Mouse (Mus musculus) brain, embryonic 14.5 days (tissue): ENCODE measurements at regions not wholly inside any gene's neighbourhood (a gene's known extent, or its start where the extent isn't known, plus 50 kb on each side); places are given as distances from the start of the nearest gene placed in this dataset.

ENCODE experiments used
- DNase-seq: peaks from one replicate; pipeline ENCODE4 v3.0.0-alpha.2; 2011; ENCODE audit warnings: low read depth
- CTCF ChIP-seq: fragments of 200-500 bp; IDR thresholded peaks from 2 replicates; pipeline ENCODE4 v1.5.1; 2012; ENCODE audit warnings: inconsistent platforms, mild to moderate bottlenecking, moderate library complexity, borderline replicate concordance; ENCODE audit not compliant: insufficient read depth, insufficient read length; ENCODE audit errors: extremely low read depth
- POLR2A ChIP-seq: fragments of 200-500 bp; IDR thresholded peaks from 2 replicates; pipeline ENCODE4 v1.6.1; 2012; ENCODE audit warnings: mild to moderate bottlenecking, inconsistent platforms, borderline replicate concordance; ENCODE audit not compliant: poor library complexity, insufficient read depth, insufficient read length, severe bottlenecking; ENCODE audit errors: extremely low read depth

DNA sequence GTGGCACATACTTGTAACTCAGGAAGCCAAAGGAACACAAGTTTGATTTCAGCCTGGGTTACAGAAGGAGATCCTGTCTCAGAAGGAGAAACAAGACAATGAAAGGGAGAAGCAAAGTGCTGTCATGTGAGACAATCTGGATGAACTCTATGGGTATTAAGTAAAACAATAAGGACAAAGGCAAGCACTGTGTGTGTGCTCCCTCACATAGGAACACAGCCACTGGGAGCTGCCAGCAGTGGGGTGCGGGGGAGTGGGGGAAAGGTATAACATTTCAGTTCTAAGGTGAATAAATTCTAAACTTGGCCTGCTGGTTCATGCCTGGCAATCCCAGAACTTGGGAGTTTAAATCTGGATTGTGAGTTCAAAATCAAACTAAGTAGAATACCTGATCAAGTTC lies 158.8 kb upstream of the Trim24 start:
- no peak for DNase-seq
- TF ChIP-seq CTCF, result no peak
- TF ChIP-seq POLR2A, result no peak

- TF ChIP-seq POLR2A, result no peak
- TF ChIP-seq CTCF, result no peak
- DNase-seq, result no peak
Measured at GRCm38 (mm10) chr6:37713411-37713810, 157.2 kb upstream of the Trim24 start.

GRCm38 (mm10) chr6:37714223-37714928 lies 156.2 kb upstream of the Trim24 start:
- TF ChIP-seq POLR2A (no peak), CTCF (no peak)
- peak; percentile 37 for DNase-seq

GRCm38 (mm10) chr6:37721736-37722135 lies 148.9 kb upstream of the Trim24 start:
- no peak for TF ChIP-seq CTCF
- no peak for TF ChIP-seq POLR2A
- DNase-seq, result no peak

GRCm38 (mm10) chr6:37723337-37723736 lies 147.3 kb upstream of the Trim24 start:
- TF ChIP-seq POLR2A (no peak), CTCF (no peak)
- DNase-seq, result peak; percentile 64

GRCm38 (mm10) chr6:37724240-37724639 lies 146.4 kb upstream of the Trim24 start:
- no peak for TF ChIP-seq CTCF
- no peak for TF ChIP-seq POLR2A

DNA sequence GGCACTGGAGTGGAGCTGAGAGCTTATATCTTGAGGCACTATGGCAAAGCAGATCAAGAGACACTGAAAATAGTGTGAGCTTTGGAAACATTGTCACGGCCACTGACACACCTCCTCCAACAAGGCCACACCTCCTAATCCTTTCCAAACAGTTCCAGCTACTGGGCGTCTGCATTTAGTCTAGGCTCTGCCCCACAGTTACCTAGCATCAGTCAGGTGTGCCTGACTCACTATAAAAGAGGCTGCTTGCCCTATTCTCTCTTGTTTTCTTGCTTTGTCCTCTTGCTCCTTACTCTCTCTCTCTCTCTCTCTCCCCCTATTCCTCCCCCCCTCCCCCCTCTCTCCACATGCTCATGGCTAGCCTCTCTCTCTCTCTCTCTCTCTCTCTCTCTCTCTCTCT lies 142.0 kb upstream of the Trim24 start:
- TF ChIP-seq POLR2A (no peak), CTCF (no peak)
- no peak for DNase-seq

More at GRCm38 (mm10) chr6:37724240-37724639, 146.4 kb upstream of the Trim24 start:
- no peak for DNase-seq

- no peak for DNase-seq
- TF ChIP-seq POLR2A (no peak), CTCF (no peak)
Measured at GRCm38 (mm10) chr6:37729165-37729564, 141.4 kb upstream of the Trim24 start.

DNA sequence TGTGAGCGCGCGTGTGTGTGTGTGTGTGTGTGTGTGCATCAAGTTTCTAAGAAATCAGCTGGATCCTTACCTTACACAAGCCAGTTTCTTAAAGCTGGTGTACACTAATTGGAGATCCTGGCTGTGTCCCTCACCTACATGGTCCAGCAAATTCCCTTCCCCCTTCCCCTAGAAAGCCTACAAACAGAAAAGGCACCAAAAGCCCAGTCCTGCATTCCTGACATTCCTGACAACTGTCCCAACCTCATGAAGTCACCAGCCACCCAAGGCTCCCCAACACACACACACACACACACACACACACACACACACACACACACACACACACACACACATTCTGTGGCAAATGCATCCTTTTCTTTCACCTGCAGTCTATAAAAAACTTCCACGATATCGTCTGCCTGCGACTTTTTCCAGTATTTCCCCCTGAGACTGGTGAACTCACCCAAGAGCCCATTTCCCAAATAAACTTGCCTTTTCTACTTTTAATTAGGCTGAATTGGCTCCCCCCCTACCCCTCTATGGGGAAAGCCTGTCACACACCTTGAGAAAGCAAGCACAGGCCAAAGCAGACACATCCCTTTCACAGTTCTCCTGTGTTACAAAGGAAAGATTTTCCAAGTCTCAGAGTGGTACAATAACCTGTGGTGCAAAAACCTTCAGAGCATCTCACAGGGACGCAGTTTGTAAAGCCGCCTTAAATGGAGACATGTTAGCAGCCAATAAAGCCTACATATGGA lies 139.9 kb upstream of the Trim24 start:
- TF ChIP-seq CTCF (no peak), POLR2A (no peak)
- DNase-seq, result no peak

DNA sequence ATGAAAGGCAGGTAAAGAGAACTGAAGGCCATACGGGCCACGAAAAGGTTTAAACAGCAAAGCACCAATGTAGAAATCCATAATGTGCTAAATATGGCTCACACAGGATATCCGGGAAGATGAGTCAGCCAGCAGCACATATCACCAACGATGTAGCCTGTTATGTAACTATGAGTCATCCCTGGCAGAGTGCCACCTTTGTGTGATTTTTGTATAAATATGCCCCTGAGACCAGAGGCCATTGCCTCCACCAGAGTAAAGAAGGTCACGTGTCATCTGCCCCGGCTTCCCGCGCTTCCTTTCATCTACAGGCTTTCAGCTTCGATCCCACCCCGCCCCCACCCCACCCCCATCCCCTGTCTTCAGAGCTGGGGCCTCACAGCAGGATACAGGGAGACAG lies 138.2 kb upstream of the Trim24 start:
- no peak for TF ChIP-seq CTCF
- TF ChIP-seq POLR2A, result no peak
- peak; percentile 71 for DNase-seq

GRCm38 (mm10) chr6:37735288-37735961 lies 135.2 kb upstream of the Trim24 start:
- no peak for TF ChIP-seq CTCF
- no peak for TF ChIP-seq POLR2A
- DNase-seq, result no peak
